Mouse (Mus musculus) lung, embryonic 16.5 days (tissue): ENCODE data around the gene Vps39. TPM values are rescaled to one million over a fixed set of nuclear protein-coding genes. Genes with fewer than 3 reads are reported as not detected.

Experiments used
- ATAC-seq: fragments of 200-750 bp; cut with Nextera tagmentation; 2 replicates; pipeline ENCODE4 v1.8.0; 2017; ENCODE audit warnings: low read depth, mild to moderate bottlenecking, moderate library complexity
- H3K27ac ChIP-seq: fragments of 300-500 bp; sonication (generic); 2 replicates; pipeline ENCODE4 v1.5.1; 2014; ENCODE audit warnings: mild to moderate bottlenecking, control low read depth, low read length
- H3K27me3 ChIP-seq: fragments of 300-500 bp; sonication (generic); 2 replicates; pipeline ENCODE4 v1.6.1; 2014; ENCODE audit warnings: low read depth, low read length, mixed read lengths; ENCODE audit not compliant: control insufficient read depth, insufficient read depth
- H3K36me3 ChIP-seq: fragments of 300-500 bp; sonication (generic); 2 replicates; pipeline ENCODE4 v1.6.1; 2014; ENCODE audit warnings: low read length; ENCODE audit not compliant: control insufficient read depth, insufficient read depth
- H3K4me1 ChIP-seq: fragments of 300-500 bp; sonication (generic); replicated peaks from 2 replicates; pipeline ENCODE4 v1.6.1; 2014; ENCODE audit warnings: low read length, mixed read lengths; ENCODE audit not compliant: control insufficient read depth, insufficient read depth
- H3K4me2 ChIP-seq: fragments of 300-500 bp; sonication (generic); 2 replicates; pipeline ENCODE4 v1.6.1; 2014; ENCODE audit warnings: low read depth, low read length, control low read depth
- H3K4me3 ChIP-seq: fragments of 300-500 bp; sonication (generic); 2 replicates; pipeline ENCODE4 v1.5.1; 2014; ENCODE audit warnings: mild to moderate bottlenecking, low read length, control low read depth
- H3K9ac ChIP-seq: fragments of 300-500 bp; sonication (generic); 2 replicates; pipeline ENCODE4 v1.6.1; 2014; ENCODE audit warnings: low read length, control low read depth
- H3K9me3 ChIP-seq: fragments of 300-500 bp; sonication (generic); 2 replicates; pipeline ENCODE4 v1.6.1; 2016; ENCODE audit warnings: low read length; ENCODE audit not compliant: control insufficient read depth
- WGBS: fragments of 180-500 bp; shearing (Covaris S2); extraction: QIAGEN DNeasy Blood & Tissue Kit; methylation state at CpG from one replicate; pipeline ENCODE4 v1.1.7; 2014; 5-methylcytosine and 5-hydroxymethylcytosine counted together
- polyA plus RNA-seq: library from polyadenylated mRNA; unstranded; fragments of >200 nt; fragmentation: Nextera tagmentation; extraction: Ambion mirVana; gene quantifications from 2 replicates; pipeline ENCODE4 v1.2.1, GENCODE M21; 2015

The Vps39 gene
- polyA plus RNA-seq, 1 experiment from 2014 or later = 21.7 TPM

- H3K27me3 ChIP-seq = no peaks in the 10 kb centered on the region
- 72% methylated on average over 7 of the region's 7 CpGs for WGBS
- H3K27ac ChIP-seq = no peak overlapping the region
- ATAC-seq = no peak
- H3K9me3 ChIP-seq = no peaks in the 10 kb centered on the region
- H3K4me1 ChIP-seq = 0 out of 2 replicates have a peak, but pooled peaks cover 4% of the 10 kb centered on the region
- no peak overlapping the region for H3K4me3 ChIP-seq
- peaks cover 8% of the 10 kb centered on the region; the same call in 1 of the 2 replicates for H3K36me3 ChIP-seq
- H3K9ac ChIP-seq = no peak overlapping the region
- H3K4me2 ChIP-seq = no peak overlapping the region
Measured at GRCm38 (mm10) chr2:120312276-120312825, 40.6 kb downstream of the Vps39 start.

GRCm38 (mm10) chr2:120304113-120304512 is 48.8 kb downstream of the Vps39 start:
- Histone ChIP-seq H3K9me3 (no peaks in the 10 kb centered on the region), H3K9ac (no peak overlapping the region), H3K4me1 (no peaks in the 10 kb centered on the region), H3K27ac (no peak overlapping the region), H3K27me3 (no peaks in the 10 kb centered on the region), H3K4me3 (no peak overlapping the region), H3K36me3 (no peaks in the 10 kb centered on the region), H3K4me2 (no peak overlapping the region)
- 11% methylated on average over 3 of the region's 3 CpGs for WGBS
- no peak for ATAC-seq

- no peaks in the 10 kb centered on the region for H3K4me1 ChIP-seq
- H3K9me3 ChIP-seq = no peaks in the 10 kb centered on the region
- no peak overlapping the region for H3K27ac ChIP-seq
- H3K9ac ChIP-seq = no peak overlapping the region
- H3K36me3 ChIP-seq = no peaks in the 10 kb centered on the region
- WGBS = 95% methylated on average over 6 of the region's 6 CpGs
- H3K27me3 ChIP-seq = no peaks in the 10 kb centered on the region
- no peak for ATAC-seq
- no peak overlapping the region for H3K4me2 ChIP-seq
- no peak overlapping the region for H3K4me3 ChIP-seq
Measured at GRCm38 (mm10) chr2:120301076-120301475, 51.9 kb downstream of the Vps39 start.

- H3K9me3 ChIP-seq = no peaks in the 10 kb centered on the region
- H3K27ac ChIP-seq = no peak overlapping the region
- no peak overlapping the region for H3K4me3 ChIP-seq
- H3K36me3 ChIP-seq = no peaks in the 10 kb centered on the region
- 77% methylated on average over 4 of the region's 4 CpGs for WGBS
- H3K4me1 ChIP-seq = no peaks in the 10 kb centered on the region
- H3K4me2 ChIP-seq = no peak overlapping the region
- no peaks in the 10 kb centered on the region for H3K27me3 ChIP-seq
- H3K9ac ChIP-seq = no peak overlapping the region
- ATAC-seq = no peak
Measured at GRCm38 (mm10) chr2:120299866-120300265, 53.1 kb downstream of the Vps39 start.

GRCm38 (mm10) chr2:120296160-120296559 is 56.8 kb downstream of the Vps39 start:
- Histone ChIP-seq H3K9me3 (no peaks in the 10 kb centered on the region), H3K9ac (no peak overlapping the region), H3K4me2 (no peak overlapping the region), H3K4me1 (no peaks in the 10 kb centered on the region), H3K4me3 (no peak overlapping the region), H3K27me3 (no peaks in the 10 kb centered on the region), H3K27ac (no peak overlapping the region), H3K36me3 (no peaks in the 10 kb centered on the region)
- no peak for ATAC-seq
- WGBS = 8% methylated on average over 2 of the region's 2 CpGs

- Histone ChIP-seq H3K9ac (no peak overlapping the region), H3K36me3 (no peaks in the 10 kb centered on the region), H3K27ac (no peak overlapping the region), H3K9me3 (no peaks in the 10 kb centered on the region), H3K27me3 (no peaks in the 10 kb centered on the region), H3K4me2 (no peak overlapping the region), H3K4me3 (no peak overlapping the region), H3K4me1 (no peaks in the 10 kb centered on the region)
- WGBS = 84% methylated on average over 8 of the region's 9 CpGs
- ATAC-seq = no peak
Measured at GRCm38 (mm10) chr2:120291471-120292078, 61.4 kb downstream of the Vps39 start.

GRCm38 (mm10) chr2:120288995-120289394 is 63.9 kb downstream of the Vps39 start, which contains the start of gene Pla2g4d:
TSS of gene Pla2g4d (minus strand) at chr2:120289197.
- WGBS = 66% methylated on average over 5 of the region's 5 CpGs
- H3K9me3 ChIP-seq = no peaks in the 10 kb centered on the region
- ATAC-seq = no peak
- no peaks in the 10 kb centered on the region for H3K36me3 ChIP-seq
- H3K27me3 ChIP-seq = no peaks in the 10 kb centered on the region
- H3K4me3 ChIP-seq = no peak within 1 kb of the TSS
- H3K9ac ChIP-seq = no peak within 1 kb of the TSS
- H3K27ac ChIP-seq = no peak within 1 kb of the TSS
- no peak within 1 kb of the TSS for H3K4me2 ChIP-seq
- no peaks in the 10 kb centered on the region for H3K4me1 ChIP-seq

- Histone ChIP-seq H3K36me3 (no peaks in the 10 kb centered on the region), H3K4me1 (no peaks in the 10 kb centered on the region; the same call in 1 of the 2 replicates), H3K9me3 (no peaks in the 10 kb centered on the region), H3K27me3 (no peaks in the 10 kb centered on the region), H3K9ac (no peak overlapping the region), H3K27ac (no peak overlapping the region), H3K4me2 (no peak overlapping the region), H3K4me3 (no peak overlapping the region)
- no peak for ATAC-seq
- WGBS = 82% methylated on average over 3 of the region's 3 CpGs
Measured at GRCm38 (mm10) chr2:120288401-120288800, 64.5 kb downstream of the Vps39 start.

- no peak overlapping the region for H3K9ac ChIP-seq
- no peak overlapping the region for H3K4me3 ChIP-seq
- no peaks in the 10 kb centered on the region for H3K36me3 ChIP-seq
- H3K9me3 ChIP-seq = no peaks in the 10 kb centered on the region
- no peak overlapping the region for H3K4me2 ChIP-seq
- ATAC-seq = no peak
- 73% methylated on average over 4 of the region's 4 CpGs for WGBS
- H3K27ac ChIP-seq = no peak overlapping the region
- no peaks in the 10 kb centered on the region for H3K27me3 ChIP-seq
- no peaks in the 10 kb centered on the region; the same call in 1 of the 2 replicates for H3K4me1 ChIP-seq
Measured at GRCm38 (mm10) chr2:120285639-120286038, 67.3 kb downstream of the Vps39 start.
